20 mouse cellular contexts compared by ENCODE assay signal in the genomic region with DNA sequence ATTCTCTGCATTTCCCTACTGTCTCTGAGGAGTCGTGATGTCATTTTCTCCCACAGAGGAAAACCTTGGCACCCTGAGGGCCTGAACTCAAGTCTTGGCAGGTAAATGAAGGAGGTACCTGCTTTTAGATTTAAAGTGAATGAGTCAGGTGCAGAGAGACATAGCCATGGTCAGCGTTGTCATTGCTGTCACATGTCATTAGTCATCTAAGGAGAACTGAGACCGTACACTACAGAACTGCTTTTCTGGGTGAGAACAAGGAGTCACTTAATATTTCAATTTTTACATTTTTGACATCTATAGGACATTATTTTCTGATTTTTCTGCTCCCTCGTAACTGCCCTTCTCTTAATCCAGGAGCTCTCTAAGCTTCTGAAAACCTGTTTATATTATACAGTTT. TPM values are rescaled to one million over a fixed set of nuclear protein-coding genes. Genes with fewer than 3 reads are reported as not detected.
A peak's percentile ranks its signal among the peaks of the same experiment; 100 is the strongest.
DNase-seq lines count a peak whose midpoint lies in the region; ATAC-seq and TF ChIP-seq lines count a peak whose summit lies in the region.
"Had no signal": no experiment of that assay in that cellular context is flagged by ENCODE, and none has a peak within 500 bp of the region (broad histone marks: within the 10 kb centered on the region; RNA-seq: fewer than 3 reads in every experiment).

No protein-coding gene starts in this region.

- H3K36me3 ChIP-seq in heart, adult 2 months (ENCODE audit: control insufficient read depth, insufficient read depth, low read length), result no peaks in the 10 kb centered on the region
- H3K36me3 ChIP-seq in lung, postnatal 0 days (ENCODE audit: insufficient read depth, low read length), result no peaks in the 10 kb centered on the region
- no peaks in the 10 kb centered on the region for H3K36me3 ChIP-seq in stomach, embryonic 16.5 days (ENCODE audit: control insufficient read depth, insufficient read depth, low read length)
- H3K36me3 ChIP-seq: forebrain, embryonic 12.5 days; heart, embryonic 12.5 days; hindbrain, embryonic 10.5 days had no signal

- no peaks in the 10 kb centered on the region for H3K4me1 ChIP-seq in heart, adult 2 months (ENCODE audit: control insufficient read depth, insufficient read depth, low read length)
- no peaks in the 10 kb centered on the region for H3K4me1 ChIP-seq in lung, postnatal 0 days (ENCODE audit: insufficient read depth, low read depth, low read length)
- H3K4me1 ChIP-seq in stomach, embryonic 16.5 days (ENCODE audit: control insufficient read depth, insufficient read depth, low read length), result peaks cover 5% of the 10 kb centered on the region; the same call in 1 of the 2 replicates
- H3K4me1 ChIP-seq: forebrain, embryonic 12.5 days; hindbrain, embryonic 10.5 days had no signal

- no peaks in the 10 kb centered on the region for H3K9me3 ChIP-seq in lung, postnatal 0 days (ENCODE audit: low read length)
- no peaks in the 10 kb centered on the region for H3K9me3 ChIP-seq in stomach, embryonic 16.5 days (replicated peaks; ENCODE audit: control insufficient read depth, low read length)
- H3K9me3 ChIP-seq: forebrain, embryonic 12.5 days; heart, embryonic 12.5 days; hindbrain, embryonic 10.5 days had no signal

- TF ChIP-seq CTCF in heart, adult 2 months (IDR thresholded peaks at IDR 0.05), result no peak
- no peak for TF ChIP-seq CTCF in lung, postnatal 0 days (IDR thresholded peaks at IDR 0.05)

- WGBS in heart, adult 2 months, result 70% methylated on average over 4 of the region's 4 CpGs
- WGBS in lung, postnatal 0 days, result 55% methylated on average over 4 of the region's 4 CpGs
- 61% methylated on average over 4 of the region's 4 CpGs for WGBS in stomach, embryonic 16.5 days

- no peak overlapping the region for H3K4me2 ChIP-seq in lung, postnatal 0 days (replicated peaks; ENCODE audit: low read depth, low read length)
- H3K4me2 ChIP-seq in stomach, embryonic 16.5 days (ENCODE audit: low read depth, low read length), result peak overlapping the region; percentile 9; the same call in 1 of the 2 replicates
- H3K4me2 ChIP-seq: forebrain, embryonic 12.5 days; heart, embryonic 12.5 days; hindbrain, embryonic 14.5 days had no signal

- H3K4me3 ChIP-seq in heart, adult 2 months, result no peak overlapping the region
- no peak overlapping the region for H3K4me3 ChIP-seq in lung, postnatal 0 days (ENCODE audit: low read depth, low read length)
- no peak overlapping the region for H3K4me3 ChIP-seq in stomach, embryonic 16.5 days (replicated peaks; ENCODE audit: low read length)
- H3K4me3 ChIP-seq: forebrain, embryonic 12.5 days; heart, embryonic 12.5 days; hindbrain, embryonic 10.5 days had no signal

- H3K27ac ChIP-seq in heart, adult 2 months, result no peak overlapping the region
- 0 out of 2 replicates have a peak overlapping the region, but pooled peaks have one; percentile 38 for H3K27ac ChIP-seq in lung, postnatal 0 days (ENCODE audit: low read length)
- H3K27ac ChIP-seq in stomach, embryonic 16.5 days (ENCODE audit: low read length), result peak overlapping the region; percentile 74; the same call in 1 of the 2 replicates
- H3K27ac ChIP-seq: forebrain, embryonic 12.5 days; hindbrain, embryonic 10.5 days; hindbrain, embryonic 14.5 days had no signal

- H3K79me2 ChIP-seq in heart, adult 2 months (replicated peaks; ENCODE audit: control insufficient read depth, insufficient read depth, low read length), result no peaks in the 10 kb centered on the region

- no peaks in the 10 kb centered on the region for H3K27me3 ChIP-seq in heart, adult 2 months (ENCODE audit: control insufficient read depth, insufficient read depth, low read length)
- no peaks in the 10 kb centered on the region for H3K27me3 ChIP-seq in lung, postnatal 0 days (replicated peaks; ENCODE audit: insufficient read depth, low read length)
- H3K27me3 ChIP-seq in stomach, embryonic 16.5 days (ENCODE audit: control insufficient read depth, insufficient read depth, low read length), result no peaks in the 10 kb centered on the region
- H3K27me3 ChIP-seq: forebrain, embryonic 12.5 days; Patski had no signal

- no peak for TF ChIP-seq POLR2A in heart, adult 2 months (IDR thresholded peaks at IDR 0.05; ENCODE audit: insufficient read depth, low read depth, low read length)

- intact Hi-C loops in heart, adult 2 months (cut with DNase I), result no loop called here
- intact Hi-C loops in left cerebral cortex, postnatal 4 days (cut with DNase I), result no loop called here

- no peak for TF ChIP-seq EP300 in heart, adult 2 months (IDR thresholded peaks at IDR 0.05; ENCODE audit: insufficient read depth, low read depth, low read length)
- no peak for TF ChIP-seq EP300 in lung, postnatal 0 days (IDR thresholded peaks at IDR 0.05)

- H3K9ac ChIP-seq in heart, adult 2 months (ENCODE audit: low read depth, low read length), result no peak overlapping the region
- no peak overlapping the region for H3K9ac ChIP-seq in lung, postnatal 0 days (replicated peaks; ENCODE audit: low read depth)
- H3K9ac ChIP-seq in stomach, embryonic 16.5 days (ENCODE audit: low read length), result no peak overlapping the region
- H3K9ac ChIP-seq: forebrain, embryonic 12.5 days; heart, embryonic 12.5 days; hindbrain, embryonic 14.5 days had no signal

- peak; percentile 39 for DNase-seq in heart, adult 11 months
- DNase-seq in heart, adult 2 months, result no peak
- no peak for DNase-seq in lung, postnatal 0 days (ENCODE audit: low spot score)
- no peak for DNase-seq in lung, postnatal 10 days
- DNase-seq in left cerebral cortex, postnatal 4 days, result no peak
- no peak for DNase-seq in urinary bladder, postnatal 10 days (ENCODE audit: low spot score)
- DNase-seq: adrenal gland, postnatal 14 days; cerebellum, adult 18-20 months; cerebellum, adult 9-11 months; cerebellum, postnatal 36 days; gastrocnemius, postnatal 10 days had no signal

- no peak for ATAC-seq in lung, postnatal 0 days
- no peak; the same call in 1 of the 2 replicates for ATAC-seq in stomach, embryonic 16.5 days (ENCODE audit: insufficient read depth, low FRiP score)
- ATAC-seq: activated CD4-positive, CD25-positive, alpha-beta regulatory T cell, adult 4 months; forebrain, embryonic 16.5 days had no signal

RNA-seq across cellular contexts. Expression of gene Rnf43, which starts 16.0 kb away (rescaled TPM):
- total RNA-seq in heart, adult 2 months (2021), result under 1 TPM; 0.42 to 0.45 TPM
- polyA plus RNA-seq in heart, adult 2 months (2012; rRNA removed), result 0.15 and 0.31 TPM in 2 replicates
- polyA plus RNA-seq in lung, postnatal 0 days (2015; fragmentation: Nextera tagmentation; extraction: Ambion mirVana), result 4.6 and 6.6 TPM in 2 replicates
- 14.7 and 16.9 TPM in 2 replicates for polyA plus RNA-seq in stomach, embryonic 16.5 days (2015; fragmentation: Nextera tagmentation; extraction: Ambion mirVana)
- total RNA-seq in left cerebral cortex, postnatal 4 days (2021), result 1 to 10 TPM; 2.4 to 2.5 TPM
- polyA plus RNA-seq: C2C12 had no signal

RNA-seq across cellular contexts. Expression of gene Supt4a, which starts 58.8 kb away (rescaled TPM):
- 10 to 100 TPM; 41.4 to 44.6 TPM for total RNA-seq in heart, adult 2 months (2021)
- polyA plus RNA-seq in heart, adult 2 months (2012; rRNA removed), result 47.5 and 80.4 TPM in 2 replicates
- polyA plus RNA-seq in lung, postnatal 0 days (2015; fragmentation: Nextera tagmentation; extraction: Ambion mirVana), result 155 and 166 TPM in 2 replicates
- polyA plus RNA-seq in stomach, embryonic 16.5 days (2015; fragmentation: Nextera tagmentation; extraction: Ambion mirVana), result 116 and 119 TPM in 2 replicates
- 10 to 100 TPM; 53.8 to 54.4 TPM for total RNA-seq in left cerebral cortex, postnatal 4 days (2021)
